Mouse (Mus musculus): ENCODE results near the gene Tbxas1.

DNA sequence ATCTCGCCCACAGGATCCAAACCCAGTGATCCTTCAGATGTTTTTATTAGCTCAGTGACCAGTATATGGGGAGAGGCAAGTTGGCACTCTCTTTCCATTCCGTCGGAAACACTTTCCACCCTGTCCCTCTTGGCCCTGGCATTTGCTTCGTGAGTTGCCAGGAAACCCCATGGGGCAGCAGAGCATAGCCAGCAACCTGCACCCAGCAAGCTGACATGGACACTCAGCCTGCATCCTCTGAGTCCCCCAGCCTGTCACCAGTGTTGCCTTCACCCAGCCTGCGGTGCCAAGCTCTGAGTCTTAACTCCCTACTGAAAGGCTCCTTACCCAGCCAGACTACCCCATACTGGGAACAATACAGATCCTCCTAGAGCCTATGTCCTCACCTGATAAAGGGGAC is 173.9 kb downstream of the Tbxas1 start:
- TF ChIP-seq CTCF (conservative IDR thresholded peaks at IDR 0.05; ENCODE audit: low read length) (no peak), NANOG (IDR thresholded peaks at IDR 0.05; ENCODE audit: borderline replicate concordance, low read length) (no peak), POU5F1 (IDR thresholded peaks at IDR 0.05; ENCODE audit: borderline replicate concordance, low read length) (no peak)
